Mouse (Mus musculus) spleen, postnatal 4 days (tissue): Measurements from ENCODE around the gene Hdac7.

Experiments used
- DNase-seq, 2 experiments: peaks; one replicate each; pipeline ENCODE4 v3.0.0; 2022; ENCODE audit warnings: low spot score in 2 of 2

Gene Hdac7

GRCm38 (mm10) chr15:97815254-97815653 is 29.0 kb downstream of the Hdac7 start:
- no peak for DNase-seq

DNA sequence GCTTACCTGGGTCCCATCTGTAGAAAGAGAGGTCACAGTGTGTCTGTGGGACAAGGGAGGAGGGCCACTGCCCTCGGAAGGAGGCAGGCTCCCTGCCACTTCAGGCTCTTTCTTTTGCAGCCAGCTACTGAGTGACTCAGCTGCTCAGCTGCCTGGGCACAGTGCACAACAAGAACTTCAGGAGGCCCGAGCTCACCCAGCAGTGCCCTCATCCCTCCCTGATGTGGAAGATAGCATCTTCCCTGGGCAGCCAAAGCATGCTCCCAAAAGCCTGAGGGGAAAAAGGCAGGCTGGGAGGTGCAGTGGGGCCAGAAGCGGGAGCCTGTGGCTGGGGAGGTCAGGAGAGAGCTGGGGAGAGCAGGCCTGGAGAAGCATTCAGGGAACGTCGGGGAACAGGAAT is 29.6 kb downstream of the Hdac7 start:
- no peak for DNase-seq

GRCm38 (mm10) chr15:97813452-97814204 is 30.7 kb downstream of the Hdac7 start:
- no peak for DNase-seq

DNA sequence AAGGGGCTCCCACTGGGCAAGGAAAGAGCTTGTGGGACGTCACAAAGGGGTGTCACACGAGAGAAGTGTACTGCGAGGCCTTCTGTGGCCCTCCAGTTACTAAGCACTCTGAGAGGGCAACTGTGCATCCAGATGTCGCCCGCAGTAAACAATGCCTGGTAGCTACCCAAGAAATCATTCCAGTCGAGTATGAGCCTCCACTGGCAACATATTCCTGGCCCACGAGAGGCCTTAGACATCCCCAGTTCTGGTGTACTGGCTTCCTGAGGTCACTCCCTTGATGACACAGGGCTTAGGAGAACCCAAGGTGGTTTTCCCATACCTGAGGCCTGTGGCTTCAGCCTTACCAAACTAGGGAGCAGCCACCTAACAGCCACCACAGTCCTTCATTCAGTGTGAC is 31.4 kb downstream of the Hdac7 start:
- DNase-seq = no peak

DNA sequence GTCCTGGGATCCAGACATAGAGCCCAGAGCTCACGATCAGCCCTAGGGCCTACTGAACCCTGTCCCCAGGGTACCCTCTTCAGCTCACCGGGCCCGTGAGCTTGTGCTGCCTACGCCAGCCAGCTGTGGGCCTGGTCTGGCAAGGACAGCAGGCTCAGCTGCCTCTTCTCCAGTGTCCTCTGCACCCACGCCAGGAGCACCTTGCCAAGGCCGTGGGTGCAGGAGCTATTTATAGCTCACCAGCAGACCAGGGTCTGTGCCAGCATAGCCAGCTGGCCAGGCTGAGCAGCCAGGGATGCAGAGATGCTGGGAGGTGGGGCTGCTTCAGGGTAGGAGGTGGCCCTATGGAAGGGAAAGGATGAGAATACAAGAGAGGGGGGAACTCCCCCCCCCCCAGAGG is 32.2 kb downstream of the Hdac7 start:
- no peak for DNase-seq

DNA sequence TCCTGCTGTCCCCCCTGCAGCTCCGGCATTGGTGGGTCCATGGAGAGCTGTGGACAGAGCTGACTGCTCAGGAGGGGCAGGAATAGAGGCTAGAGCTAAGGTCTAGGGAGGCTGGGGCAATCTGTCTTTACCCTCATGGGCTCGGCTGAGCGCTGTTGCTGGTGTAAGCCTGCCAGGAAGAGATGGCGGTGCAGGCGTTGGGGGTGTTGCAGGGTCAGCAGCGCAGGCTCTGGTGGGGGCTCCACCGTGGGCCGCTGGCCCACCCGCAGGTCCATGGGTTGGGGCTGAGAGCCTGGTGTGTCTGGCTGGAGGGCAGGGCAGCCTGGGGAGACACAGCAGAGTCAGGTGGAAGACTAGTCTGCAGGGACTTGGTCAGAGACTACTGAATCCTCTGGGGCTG is 33.0 kb downstream of the Hdac7 start:
- DNase-seq = no peak

DNA sequence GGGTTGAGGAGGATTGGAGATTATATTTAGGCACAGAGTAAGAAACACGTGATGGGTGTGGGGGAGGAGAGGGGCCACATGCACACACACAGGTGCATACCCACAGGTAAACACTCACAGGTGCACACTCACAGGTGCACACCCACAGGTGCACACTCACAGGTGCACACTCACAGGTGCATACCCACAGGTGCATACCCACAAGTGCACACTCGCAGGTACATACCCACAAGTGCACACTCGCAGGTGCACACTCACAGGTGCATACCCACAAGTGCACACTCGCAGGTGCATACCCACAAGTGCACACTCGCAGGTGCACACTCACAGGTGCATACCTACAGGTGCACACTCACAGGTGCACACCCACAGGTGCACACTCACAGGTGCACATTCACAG is 33.9 kb downstream of the Hdac7 start:
- no peak for DNase-seq

DNA sequence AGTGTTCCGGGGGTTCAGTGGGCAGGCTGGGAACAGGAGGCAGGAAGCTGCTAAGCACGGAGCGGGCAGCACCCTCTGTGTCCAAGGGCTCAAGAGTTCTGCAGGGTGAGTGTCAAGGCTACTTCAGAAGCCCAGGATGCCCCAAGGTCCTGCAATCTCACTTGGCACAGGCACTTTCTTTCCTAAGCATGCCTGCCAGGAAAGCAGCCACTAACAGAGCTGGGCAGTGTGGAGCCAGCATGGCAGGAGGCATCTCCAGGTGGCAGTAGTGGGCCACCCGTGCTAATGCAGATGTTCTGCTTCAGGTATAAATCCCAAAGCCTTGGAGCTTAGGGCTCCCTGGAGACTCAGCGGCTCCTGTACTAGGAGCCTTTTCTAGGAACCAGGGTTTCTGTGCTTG is 34.4 kb downstream of the Hdac7 start:
- no peak for DNase-seq

- no peak for DNase-seq
Observed at GRCm38 (mm10) chr15:97809206-97809605, 35.1 kb downstream of the Hdac7 start.

GRCm38 (mm10) chr15:97808532-97808931 is 35.8 kb downstream of the Hdac7 start:
- DNase-seq = no peak

DNA sequence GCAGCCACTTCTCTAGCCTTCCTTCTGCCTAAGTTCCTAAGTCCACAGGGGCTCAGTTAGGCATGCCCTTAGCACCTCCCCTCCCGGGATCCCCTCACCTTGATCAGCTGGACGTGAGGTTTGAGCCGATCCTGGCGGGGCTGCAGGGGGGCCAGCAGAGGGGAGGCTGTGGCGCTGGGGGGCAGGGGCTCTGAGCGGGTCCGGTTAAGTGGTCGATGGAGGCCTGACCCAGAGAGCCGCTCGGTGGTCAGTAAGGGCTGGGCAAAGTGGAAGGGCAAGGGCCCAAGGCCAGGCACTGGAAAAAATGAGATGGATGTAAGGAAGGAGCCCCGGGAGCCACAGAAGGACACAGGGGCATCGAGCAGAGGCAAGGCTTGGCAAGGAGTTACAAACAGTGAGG is 36.4 kb downstream of the Hdac7 start:
- no peak for DNase-seq

DNA sequence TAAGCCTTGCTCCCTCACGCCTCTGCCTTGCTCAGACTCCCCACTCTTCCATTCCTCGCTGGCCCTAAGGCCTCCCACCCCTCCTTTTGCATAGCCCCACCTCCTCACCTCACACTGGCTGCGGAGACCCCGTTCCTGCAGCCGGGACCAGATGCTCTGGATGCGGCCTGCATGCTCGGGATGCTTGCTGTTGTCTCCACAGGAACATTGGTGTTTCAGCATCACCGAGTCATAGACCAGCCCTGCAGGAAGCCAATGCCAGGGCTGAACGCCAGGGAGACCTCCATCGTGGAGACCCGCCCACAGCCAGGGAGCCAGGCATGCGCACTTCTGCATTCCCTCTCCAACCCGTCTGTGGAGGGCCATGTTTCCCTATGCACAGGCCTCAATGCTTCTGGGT is 41.7 kb downstream of the Hdac7 start:
- no peak for DNase-seq

GRCm38 (mm10) chr15:97801811-97802210 is 42.5 kb downstream of the Hdac7 start:
- no peak for DNase-seq

GRCm38 (mm10) chr15:97800853-97801252 is 43.4 kb downstream of the Hdac7 start:
- DNase-seq = peak in 1 of 2 experiments; percentile 61

DNA sequence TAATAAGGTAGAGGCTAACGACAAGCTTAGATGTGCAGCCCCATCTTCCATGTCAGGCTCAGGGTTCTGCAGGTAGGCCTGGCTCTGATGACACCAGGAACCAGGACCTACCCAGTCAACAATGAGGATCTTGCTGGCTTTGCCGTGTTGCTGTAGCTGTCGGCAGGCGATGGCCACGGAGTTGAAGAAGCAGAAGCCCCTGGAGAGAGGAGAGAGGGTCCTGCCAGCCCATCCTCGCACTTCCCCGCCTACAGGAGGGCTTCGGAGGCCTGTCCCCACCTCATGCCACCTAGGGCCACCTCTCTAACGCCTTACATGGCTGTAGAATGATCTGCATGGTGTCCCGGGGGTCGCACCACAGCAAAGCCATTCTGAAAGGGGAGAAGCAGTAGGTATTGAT is 44.9 kb downstream of the Hdac7 start:
- no peak for DNase-seq

DNA sequence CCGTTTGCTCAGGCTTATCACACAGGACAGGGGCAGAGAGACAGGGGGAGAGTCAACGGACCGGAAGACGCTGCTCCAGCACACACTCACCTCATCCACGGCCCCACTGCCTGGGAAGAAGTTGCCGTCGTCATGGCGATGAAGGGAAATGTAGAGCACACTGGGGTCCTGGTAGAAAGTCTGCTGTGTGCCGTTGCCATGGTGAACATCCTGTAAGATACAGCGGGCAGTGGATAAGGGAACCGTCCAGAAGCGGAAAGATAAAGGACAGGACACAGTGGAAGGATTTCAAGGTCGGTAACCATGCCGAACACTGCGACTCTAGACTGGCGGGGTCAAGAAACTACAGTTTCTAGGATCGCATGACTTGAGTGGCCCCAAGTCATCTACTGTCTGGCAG is 46.2 kb downstream of the Hdac7 start:
- no peak for DNase-seq

DNA sequence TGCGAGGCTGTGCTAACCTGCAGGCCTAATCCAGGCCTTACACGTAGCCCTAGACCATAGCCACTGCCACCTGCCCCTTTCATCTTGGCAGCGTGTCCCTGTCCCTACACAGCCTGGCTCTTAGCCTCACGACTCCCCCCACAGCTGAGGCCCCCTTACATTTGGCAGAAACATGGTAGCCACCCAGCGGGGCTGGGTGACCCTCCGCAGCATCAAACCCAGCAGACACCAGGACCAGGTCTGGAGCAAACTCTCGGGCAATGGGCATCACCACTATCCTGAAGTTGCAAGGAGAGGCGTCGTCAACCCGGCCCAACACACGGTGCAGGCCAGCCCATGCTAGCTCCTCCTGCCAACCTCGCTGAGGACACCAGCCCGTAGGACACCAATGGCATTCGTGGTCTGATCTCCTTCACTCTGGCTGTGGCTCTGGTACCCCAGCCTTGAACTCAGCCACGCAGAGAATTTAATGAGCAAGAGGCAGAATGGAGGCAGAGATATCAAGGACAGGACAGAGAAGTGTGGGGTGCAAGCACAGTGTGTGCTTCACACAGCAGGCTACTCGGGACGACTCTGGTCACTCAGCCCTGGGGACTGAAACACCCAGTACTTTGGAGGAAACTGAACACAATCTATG is 47.5 kb downstream of the Hdac7 start:
- no peak for DNase-seq

GRCm38 (mm10) chr15:97795559-97796235 is 48.6 kb downstream of the Hdac7 start:
- DNase-seq = no peak

DNA sequence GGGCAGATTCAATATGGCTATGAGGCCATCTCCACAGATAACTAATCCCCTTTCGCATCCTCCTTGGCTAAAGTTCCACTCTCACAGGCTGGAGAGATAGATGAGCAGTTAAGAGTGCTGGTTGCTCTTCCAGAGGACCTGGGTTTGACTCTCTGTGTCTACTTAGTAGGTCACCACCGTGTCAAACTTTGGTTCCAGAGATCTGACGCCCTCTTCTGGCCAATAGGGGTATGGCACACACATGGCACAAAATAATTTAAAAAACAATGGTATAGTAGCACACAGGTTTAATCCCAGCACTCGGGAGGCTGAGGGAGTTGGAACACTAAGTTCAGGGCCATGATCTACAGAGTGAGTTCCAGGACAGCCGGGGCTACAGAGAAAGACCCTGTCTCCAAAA is 50.0 kb downstream of the Hdac7 start:
- no peak for DNase-seq

- DNase-seq = no peak
Observed at GRCm38 (mm10) chr15:97793386-97794153, 50.7 kb downstream of the Hdac7 start.

- no peak for DNase-seq
Observed at GRCm38 (mm10) chr15:97791126-97791700, 53.1 kb downstream of the Hdac7 start.
